Comparison of ENCODE assay signal across 12 mouse cellular contexts in genomic region chr10:79842322-79842721, GRCm38 (mm10). TPM values are rescaled to one million over a fixed set of nuclear protein-coding genes. Genes with fewer than 3 reads are reported as not detected.
A peak's percentile ranks its signal among the peaks of the same experiment; 100 is the strongest.
DNase-seq lines count a peak whose midpoint lies in the region; ATAC-seq and TF ChIP-seq lines count a peak whose summit lies in the region.
"Had no signal": no experiment of that assay in that cellular context is flagged by ENCODE, and none has a peak within 500 bp of the region (broad histone marks: within the 10 kb centered on the region; RNA-seq: fewer than 3 reads in every experiment).

No protein-coding gene starts in this region.

- WGBS in hindbrain, embryonic 12.5 days, result 72% methylated on average over 3 of the region's 3 CpGs
- 76% methylated on average over 3 of the region's 3 CpGs for WGBS in hindbrain, embryonic 13.5 days
- WGBS in lung, embryonic 16.5 days, result 52% methylated on average over 3 of the region's 3 CpGs

- H3K9ac ChIP-seq in hindbrain, embryonic 12.5 days, result no peak overlapping the region
- no peak overlapping the region for H3K9ac ChIP-seq in hindbrain, embryonic 13.5 days
- no peak overlapping the region for H3K9ac ChIP-seq in lung, embryonic 16.5 days (ENCODE audit: low read length)

- H3K9me3 ChIP-seq in hindbrain, embryonic 12.5 days (replicated peaks), result no peaks in the 10 kb centered on the region
- no peaks in the 10 kb centered on the region for H3K9me3 ChIP-seq in hindbrain, embryonic 13.5 days
- H3K9me3 ChIP-seq in lung, embryonic 16.5 days (ENCODE audit: control insufficient read depth, low read length), result no peaks in the 10 kb centered on the region

- no peaks in the 10 kb centered on the region for H3K27me3 ChIP-seq in hindbrain, embryonic 12.5 days
- H3K27me3 ChIP-seq in hindbrain, embryonic 13.5 days, result no peaks in the 10 kb centered on the region
- H3K27me3 ChIP-seq in lung, embryonic 16.5 days (ENCODE audit: control insufficient read depth, insufficient read depth, low read depth, low read length), result no peaks in the 10 kb centered on the region
- H3K27me3 ChIP-seq in myocyte (ENCODE audit: control insufficient read depth, insufficient read depth, insufficient read length), result no peaks in the 10 kb centered on the region

- H3K79me2 ChIP-seq in myocyte (ENCODE audit: control insufficient read depth, insufficient read depth), result no peaks in the 10 kb centered on the region

- H3K4me3 ChIP-seq in hindbrain, embryonic 12.5 days, result no peak overlapping the region
- no peak overlapping the region for H3K4me3 ChIP-seq in hindbrain, embryonic 13.5 days
- no peak overlapping the region for H3K4me3 ChIP-seq in lung, embryonic 16.5 days (ENCODE audit: low read length)
- peak overlapping the region; percentile 29 for H3K4me3 ChIP-seq in myocyte

- no peak overlapping the region for H3ac ChIP-seq in myocyte (ENCODE audit: control insufficient read depth, insufficient read length)

- ATAC-seq in hindbrain, embryonic 12.5 days (ENCODE audit: low FRiP score), result no peak
- ATAC-seq in hindbrain, embryonic 13.5 days (ENCODE audit: low FRiP score), result no peak
- ATAC-seq in lung, embryonic 16.5 days (ENCODE audit: low read depth), result no peak

- H3K4me2 ChIP-seq in hindbrain, embryonic 12.5 days (replicated peaks), result no peak overlapping the region
- H3K4me2 ChIP-seq in hindbrain, embryonic 13.5 days, result no peak overlapping the region
- H3K4me2 ChIP-seq in lung, embryonic 16.5 days (ENCODE audit: low read depth, low read length), result no peak overlapping the region
- H3K4me2 ChIP-seq in myocyte (ENCODE audit: low read depth), result peak overlapping the region; percentile 92

- TF ChIP-seq POLR2A in myocyte (IDR thresholded peaks at IDR 0.05; ENCODE audit: insufficient read length, low read depth), result peak; percentile 20

- H3K36me3 ChIP-seq in hindbrain, embryonic 12.5 days, result no peaks in the 10 kb centered on the region
- H3K36me3 ChIP-seq in hindbrain, embryonic 13.5 days, result no peaks in the 10 kb centered on the region
- H3K36me3 ChIP-seq in lung, embryonic 16.5 days (ENCODE audit: control insufficient read depth, insufficient read depth, low read length), result no peaks in the 10 kb centered on the region
- H3K36me3 ChIP-seq in myocyte (ENCODE audit: control insufficient read depth, insufficient read depth), result no peaks in the 10 kb centered on the region

- peak overlapping the region; percentile 13; the same call in 1 of the 2 replicates for H3K27ac ChIP-seq in hindbrain, embryonic 12.5 days
- H3K27ac ChIP-seq in hindbrain, embryonic 13.5 days, result no peak overlapping the region
- peak overlapping the region; percentile 18; the same call in 1 of the 2 replicates for H3K27ac ChIP-seq in lung, embryonic 16.5 days (ENCODE audit: low read length)

- DNase-seq in lung, postnatal 10 days, result no peak
- DNase-seq in NIH3T3 (ENCODE audit: low read depth), result peak; percentile 59
- DNase-seq in testis, postnatal 14 days (ENCODE audit: low spot score), result no peak
- DNase-seq in adrenal gland, adult (ENCODE audit: inconsistent age in 2 of 2, low spot score in 1 of 2), result no peak
- DNase-seq: cerebellum, adult 11 months; heart, adult 18-20 months; midbrain, embryonic 14.5 days; right cerebral cortex, postnatal 25 days had no signal

- H3K4me1 ChIP-seq in hindbrain, embryonic 12.5 days, result peaks cover 27% of the 10 kb centered on the region
- H3K4me1 ChIP-seq in hindbrain, embryonic 13.5 days (replicated peaks), result peaks cover 29% of the 10 kb centered on the region
- H3K4me1 ChIP-seq in lung, embryonic 16.5 days (replicated peaks; ENCODE audit: control insufficient read depth, insufficient read depth, low read length), result peaks cover 23% of the 10 kb centered on the region

TF ChIP-seq in myocyte, 11 proteins besides CTCF, POLR2A, EP300 and RAD21:
- TF ChIP-seq E2F4 (IDR thresholded peaks at IDR 0.05; ENCODE audit: insufficient read depth) (no peak), MYOG (IDR thresholded peaks at IDR 0.05; ENCODE audit: control insufficient read depth in 1 of 3, insufficient read depth in 1 of 3, insufficient read length in 2 of 3, low read depth in 2 of 3) (peak in 1 of 3 experiments; percentile 44), MYOD1 (IDR thresholded peaks at IDR 0.05; ENCODE audit: control insufficient read depth in 1 of 3, insufficient read length in 2 of 3, low read depth in 2 of 3) (peak in 1 of 3 experiments; percentile 20), POLR2AphosphoS2 (IDR thresholded peaks at IDR 0.05; ENCODE audit: insufficient read length, low read depth) (peak; percentile 22)

RNA-seq across cellular contexts. Expression of gene Ptbp1, which starts 11.9 kb away (rescaled TPM):
- polyA plus RNA-seq in hindbrain, embryonic 12.5 days (2016; fragmentation: Nextera tagmentation; extraction: Ambion mirVana), result 201 and 211 TPM in 2 replicates
- 84.7 and 86.0 TPM in 2 replicates for polyA plus RNA-seq in hindbrain, embryonic 13.5 days (2015; fragmentation: Nextera tagmentation; extraction: Ambion mirVana)
- 344 and 371 TPM in 2 replicates for polyA plus RNA-seq in lung, embryonic 16.5 days (2015; fragmentation: Nextera tagmentation; extraction: Ambion mirVana)
- 158 TPM for polyA plus RNA-seq in myocyte (2012; fragmentation: generic; extraction: Trizol)

RNA-seq across cellular contexts. Expression of gene Misp, which starts 21.5 kb away (rescaled TPM):
- polyA plus RNA-seq in hindbrain, embryonic 12.5 days (2016; fragmentation: Nextera tagmentation; extraction: Ambion mirVana), result 1.3 and 2.1 TPM in 2 replicates
- 0.84 and 1.0 TPM in 2 replicates for polyA plus RNA-seq in hindbrain, embryonic 13.5 days (2015; fragmentation: Nextera tagmentation; extraction: Ambion mirVana)
- polyA plus RNA-seq in lung, embryonic 16.5 days (2015; fragmentation: Nextera tagmentation; extraction: Ambion mirVana), result 10.6 and 13.5 TPM in 2 replicates
- polyA plus RNA-seq in myocyte (2012; fragmentation: generic; extraction: Trizol), result 0.06 TPM

RNA-seq across cellular contexts. Expression of gene Prtn3, which starts 32.0 kb away (rescaled TPM):
- 11.8 and 14.1 TPM in 2 replicates for polyA plus RNA-seq in hindbrain, embryonic 12.5 days (2016; fragmentation: Nextera tagmentation; extraction: Ambion mirVana)
- polyA plus RNA-seq in hindbrain, embryonic 13.5 days (2015; fragmentation: Nextera tagmentation; extraction: Ambion mirVana), result 13.9 and 15.6 TPM in 2 replicates
- 3.0 and 4.0 TPM in 2 replicates for polyA plus RNA-seq in lung, embryonic 16.5 days (2015; fragmentation: Nextera tagmentation; extraction: Ambion mirVana)
- 0.22 TPM for polyA plus RNA-seq in myocyte (2012; fragmentation: generic; extraction: Trizol)

RNA-seq across cellular contexts. Expression of gene Plppr3, which starts 32.1 kb away (rescaled TPM):
- polyA plus RNA-seq in hindbrain, embryonic 12.5 days (2016; fragmentation: Nextera tagmentation; extraction: Ambion mirVana), result 289 and 290 TPM in 2 replicates
- 396 and 407 TPM in 2 replicates for polyA plus RNA-seq in hindbrain, embryonic 13.5 days (2015; fragmentation: Nextera tagmentation; extraction: Ambion mirVana)
- polyA plus RNA-seq in lung, embryonic 16.5 days (2015; fragmentation: Nextera tagmentation; extraction: Ambion mirVana), result 22.6 and 26.4 TPM in 2 replicates
- 5.4 TPM for polyA plus RNA-seq in myocyte (2012; fragmentation: generic; extraction: Trizol)

RNA-seq across cellular contexts. Expression of gene Elane, which starts 43.7 kb away (rescaled TPM):
- polyA plus RNA-seq in hindbrain, embryonic 12.5 days (2016; fragmentation: Nextera tagmentation; extraction: Ambion mirVana), result 0.56 TPM in 1 of 2 replicates, not detected in the other
- polyA plus RNA-seq in hindbrain, embryonic 13.5 days (2015; fragmentation: Nextera tagmentation; extraction: Ambion mirVana), result 0.34 TPM in 1 of 2 replicates, not detected in the other
- polyA plus RNA-seq in lung, embryonic 16.5 days (2015; fragmentation: Nextera tagmentation; extraction: Ambion mirVana), result 0.26 and 1.2 TPM in 2 replicates
- not detected for polyA plus RNA-seq in myocyte (2012; fragmentation: generic; extraction: Trizol)
- polyA plus RNA-seq: midbrain, embryonic 14.5 days had no signal
